In genomic region chr12:87388122-87388774, GRCm38 (mm10) we compare ENCODE assay signal across 8 mouse cellular contexts. TPM values are rescaled to one million over a fixed set of nuclear protein-coding genes. Genes with fewer than 3 reads are reported as not detected.
DNase-seq lines count a peak whose midpoint lies in the region; ATAC-seq and TF ChIP-seq lines count a peak whose summit lies in the region.

Gene Sptlc2 (minus strand): TSS chr12:87388355.

- peaks cover 3% of the 10 kb centered on the region; the same call in 1 of the 2 replicates for H3K4me1 ChIP-seq in cortical plate, adult 2 months (ENCODE audit: control insufficient read depth, insufficient read depth, low read length)
- H3K4me1 ChIP-seq in megakaryocyte, embryonic 14.5 days, result peaks cover 34% of the 10 kb centered on the region

- H3K36me3 ChIP-seq in megakaryocyte, embryonic 14.5 days (replicated peaks; ENCODE audit: low read length), result peaks cover 4% of the 10 kb centered on the region

- peaks cover 5% of the 10 kb centered on the region for H3K27me3 ChIP-seq in megakaryocyte, embryonic 14.5 days (replicated peaks)

- TF ChIP-seq POLR2A in cortical plate, adult 2 months (IDR thresholded peaks at IDR 0.05; ENCODE audit: extremely low read depth, insufficient read depth, low read length), result peak; percentile 86

- peak within 1 kb of the TSS; percentile 48; the same call in 1 of the 2 replicates for H3K27ac ChIP-seq in cortical plate, adult 2 months (ENCODE audit: insufficient read depth, low read length)

- ATAC-seq in activated CD4-positive, CD25-positive, alpha-beta regulatory T cell, adult 4 months, result peak; percentile 98

- TF ChIP-seq CTCF in cortical plate, adult 2 months (IDR thresholded peaks at IDR 0.05; ENCODE audit: extremely low read depth, insufficient read depth, low read length), result no peak

- peak within 1 kb of the TSS; percentile 21 for H3K4me3 ChIP-seq in cortical plate, adult 2 months (ENCODE audit: insufficient read depth, low read length)
- H3K4me3 ChIP-seq in megakaryocyte, embryonic 14.5 days (replicated peaks), result peak within 1 kb of the TSS; percentile 98

- H3K9me3 ChIP-seq in megakaryocyte, embryonic 14.5 days, result no peaks in the 10 kb centered on the region

- peak; percentile 98 to 99 for DNase-seq in gastrocnemius, adult 8-10 months (ENCODE audit: low spot score in 2 of 2)
- peak; percentile 99 for DNase-seq in hindlimb bud, embryonic 11.5 days (ENCODE audit: extremely low spot score, low read depth, low spot score)
- DNase-seq in left cerebral cortex, adult 8-10 months (ENCODE audit: low spot score in 2 of 2), result peak; percentile 98 to 99
- DNase-seq in right cerebral cortex, postnatal 10 days (ENCODE audit: low spot score in 2 of 2), result peak; percentile 99 to 100
- DNase-seq in urinary bladder, postnatal 25 days (ENCODE audit: low spot score), result peak; percentile 98

RNA-seq across cellular contexts. Expression of gene Sptlc2, which starts in this region (rescaled TPM):
- polyA plus RNA-seq in activated CD4-positive, CD25-positive, alpha-beta regulatory T cell, adult 4 months (2017; shearing (Covaris generic)), result 10 to 100 TPM; 66.1 to 85.8 TPM
- polyA plus RNA-seq in cortical plate, adult 2 months (2012; rRNA removed), result 22.4 and 25.0 TPM in 2 replicates
- total RNA-seq in gastrocnemius, adult 8-10 months (2022), result 1 to 10 TPM; 4.7 to 5.6 (median 5.3) TPM
- total RNA-seq in left cerebral cortex, adult 8-10 months (2022), result 10 to 100 TPM; 27.6 to 37.0 (median 32.7) TPM
- polyA plus RNA-seq in megakaryocyte, embryonic 14.5 days (2012; ENCODE audit: insufficient read depth, low replicate concordance), result 5.6 and 44.0 TPM in 2 replicates

Comparison
In these comparisons a context has a peak if more than half of its experiments do, and no peak if none do; other contexts are left out.
1. Peak in every context shown above with its lines: DNase-seq, ATAC-seq, H3K4me3 ChIP-seq and H3K27ac ChIP-seq.
2. RNA of gene Sptlc2 (total RNA-seq): 27.6 to 37.0 TPM in left cerebral cortex, adult 8-10 months; 4.7 to 5.6 TPM in gastrocnemius, adult 8-10 months; every median in the first group is over 4 times any median in the second.